Mouse (Mus musculus) neutrophil, adult 59 days (primary cell): ENCODE measurements around the gene Spz1. TPM values are rescaled to one million over a fixed set of nuclear protein-coding genes. Genes with fewer than 3 reads are reported as not detected.

Experiments
- total RNA-seq, 2 experiments: library from RNA; stranded (reverse); gene quantifications; 1 replicate in 1 of 2; 2 replicates in 1 of 2; pipeline ENCODE4 v1.2.4; 2023

The Spz1 gene
- not detected for total RNA-seq

GRCm38 (mm10) chr13:92576072-92576471 lies at the start of gene Spz1:
TSS of gene Spz1 (minus strand) at chr13:92576172.

DNA sequence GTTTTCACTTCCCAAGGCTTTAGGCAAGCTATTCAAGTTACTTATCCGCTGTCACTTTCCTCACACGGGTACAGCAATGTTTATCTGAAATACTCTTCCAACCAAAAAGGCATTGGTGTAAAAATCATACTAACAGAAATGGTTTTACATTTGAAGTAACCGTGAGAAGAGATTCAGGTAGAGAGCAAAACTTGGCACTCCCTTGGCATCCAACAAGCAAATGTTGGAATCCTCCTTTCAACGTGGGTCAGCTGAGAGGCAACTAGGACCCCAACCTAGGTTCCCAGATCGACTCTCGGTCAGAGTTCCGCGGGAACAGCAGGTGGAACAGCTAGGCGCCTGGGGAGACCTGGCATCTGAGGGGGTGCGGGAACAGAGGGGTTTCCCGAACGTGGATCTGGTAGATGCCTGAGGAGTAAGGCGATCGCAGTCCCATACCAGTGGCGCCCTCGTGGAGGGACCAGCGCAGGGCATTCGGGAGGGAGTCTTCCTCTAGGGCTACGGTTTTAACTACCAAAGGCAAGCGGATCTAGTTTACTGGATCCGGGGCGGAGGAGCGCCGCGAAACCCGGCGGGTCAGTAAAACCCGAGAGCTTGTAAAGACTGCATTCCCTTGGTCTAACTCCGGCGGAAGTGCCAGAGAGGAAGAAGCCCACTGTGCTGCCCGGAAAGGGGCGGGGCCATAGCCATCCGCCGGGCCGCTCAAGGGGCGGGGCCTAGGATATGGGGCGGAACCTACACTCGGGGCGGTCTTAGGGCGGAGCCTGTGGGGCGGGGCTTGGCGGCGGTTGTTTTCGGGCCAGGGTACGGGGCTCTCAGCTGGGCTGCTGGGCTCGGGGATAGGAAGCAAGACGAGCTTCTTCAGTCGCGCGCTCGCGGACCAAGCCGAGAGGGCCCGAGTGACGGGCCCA lies 34.6 kb upstream of the Spz1 start, which contains the start of gene Serinc5:
Serinc5 (plus strand) TSS at position 781 of the 911 bp plus-strand sequence.

DNA sequence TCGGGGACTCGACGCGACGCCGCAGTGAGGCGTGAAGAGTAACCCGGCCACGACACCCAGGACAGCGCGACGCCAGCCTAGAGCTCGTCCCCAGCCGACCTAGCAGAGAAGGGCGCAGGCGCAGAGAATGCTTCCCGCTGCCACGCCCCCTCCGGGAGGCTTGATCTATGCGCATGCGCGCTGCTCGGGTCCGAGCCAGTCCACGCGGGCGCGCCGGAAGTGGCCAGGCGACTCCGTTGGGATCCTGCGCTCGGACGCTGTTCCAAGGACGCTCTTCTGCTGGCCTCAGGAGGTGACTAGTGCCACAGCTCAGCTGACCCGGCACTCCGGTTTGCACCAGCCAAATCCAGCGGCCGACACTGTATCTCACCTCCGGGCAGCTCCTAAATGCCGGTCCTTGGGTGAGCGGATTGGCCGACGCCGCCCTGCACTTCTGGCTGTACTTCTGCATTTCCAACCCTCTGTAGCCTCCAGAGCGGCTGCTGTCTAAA lies 45.2 kb downstream of the Spz1 start, which contains the start of gene Zfyve16:
Zfyve16 (minus strand) TSS at position 148 of the 491 bp plus-strand sequence.

Other genes starting within 250 kb of the Spz1 start
- 1 to 10 TPM; 4.1 to 4.4 TPM for gene Dhfr, start 221.4 kb downstream of the Spz1 start, total RNA-seq
- 10 to 100 TPM; 15.5 to 20.6 TPM for gene Msh3, start 221.2 kb downstream of the Spz1 start, total RNA-seq
- gene Ankrd34b, start 150.3 kb downstream of the Spz1 start, total RNA-seq: not detected
- 1 to 10 TPM; 4.5 to 5.1 TPM for gene Fam151b, start 92.2 kb downstream of the Spz1 start, total RNA-seq
- 10 to 100 TPM; 12.4 to 14.2 TPM for gene Zfyve16, start 45.3 kb downstream of the Spz1 start, total RNA-seq
- 10 to 100 TPM; 24.4 to 28.3 TPM for gene Serinc5, start 34.9 kb upstream of the Spz1 start, total RNA-seq
- gene Thbs4, start 218.6 kb upstream of the Spz1 start, total RNA-seq: under 1 TPM; 0.13 to 0.20 TPM